Mouse (Mus musculus): ENCODE measurements around the gene Tenm4. TPM values are rescaled to one million over a fixed set of nuclear protein-coding genes. Genes with fewer than 3 reads are reported as not detected.

Tenm4 gene
- polyA plus RNA-seq, 1 experiment from 2014 or later: 33.1 TPM

- ATAC-seq (ENCODE audit: low FRiP score): 0 out of 2 replicates have a peak, but pooled peaks have one; percentile 36
- H3K4me2 ChIP-seq: no peak overlapping the region
- no peak overlapping the region for H3K9ac ChIP-seq
- 32% methylated on average over 1 of the region's 1 CpGs for WGBS
- no peaks in the 10 kb centered on the region for H3K27me3 ChIP-seq
- H3K4me1 ChIP-seq (replicated peaks): peaks cover 38% of the 10 kb centered on the region
- H3K4me3 ChIP-seq: no peak overlapping the region
- no peaks in the 10 kb centered on the region for H3K36me3 ChIP-seq
- H3K9me3 ChIP-seq: no peaks in the 10 kb centered on the region
- peak overlapping the region; percentile 37; the same call in 1 of the 2 replicates for H3K27ac ChIP-seq
These were observed 508.7 kb downstream of the Tenm4 start for GRCm38 (mm10) chr7:96679746-96680145.

GRCm38 (mm10) chr7:96680405-96680804 lies 509.4 kb downstream of the Tenm4 start:
- peak overlapping the region; percentile 37; the same call in 1 of the 2 replicates for H3K27ac ChIP-seq
- no peak overlapping the region for H3K4me2 ChIP-seq
- H3K9ac ChIP-seq: no peak overlapping the region
- H3K9me3 ChIP-seq: no peaks in the 10 kb centered on the region
- no peaks in the 10 kb centered on the region for H3K36me3 ChIP-seq
- no peak overlapping the region for H3K4me3 ChIP-seq
- 83% methylated on average over 5 of the region's 5 CpGs for WGBS
- ATAC-seq (ENCODE audit: low FRiP score): no peak; the same call in 1 of the 2 replicates
- H3K27me3 ChIP-seq: no peaks in the 10 kb centered on the region
- peaks cover 44% of the 10 kb centered on the region for H3K4me1 ChIP-seq (replicated peaks)

GRCm38 (mm10) chr7:96681808-96682207 lies 510.8 kb downstream of the Tenm4 start:
- Histone ChIP-seq H3K36me3 (no peaks in the 10 kb centered on the region), H3K4me1 (replicated peaks) (peaks cover 44% of the 10 kb centered on the region), H3K27ac (no peak overlapping the region), H3K4me3 (no peak overlapping the region), H3K9ac (no peak overlapping the region), H3K9me3 (no peaks in the 10 kb centered on the region), H3K27me3 (no peaks in the 10 kb centered on the region), H3K4me2 (no peak overlapping the region)
- ATAC-seq (ENCODE audit: low FRiP score): no peak
- WGBS: 62% methylated on average over 4 of the region's 4 CpGs

- 92% methylated on average over 3 of the region's 3 CpGs for WGBS
- Histone ChIP-seq H3K9me3 (no peaks in the 10 kb centered on the region), H3K4me2 (no peak overlapping the region), H3K4me3 (no peak overlapping the region), H3K36me3 (no peaks in the 10 kb centered on the region), H3K4me1 (replicated peaks) (peaks cover 27% of the 10 kb centered on the region), H3K27ac (no peak overlapping the region), H3K9ac (no peak overlapping the region), H3K27me3 (no peaks in the 10 kb centered on the region)
- no peak for ATAC-seq (ENCODE audit: low FRiP score)
These were observed 517.1 kb downstream of the Tenm4 start for GRCm38 (mm10) chr7:96688141-96688540.

GRCm38 (mm10) chr7:96701097-96701845 lies 530.2 kb downstream of the Tenm4 start:
- Histone ChIP-seq H3K9me3 (no peaks in the 10 kb centered on the region), H3K36me3 (peaks cover 10% of the 10 kb centered on the region), H3K4me2 (no peak overlapping the region), H3K27ac (no peak overlapping the region), H3K27me3 (0 out of 2 replicates have a peak, but pooled peaks cover 6% of the 10 kb centered on the region), H3K9ac (no peak overlapping the region), H3K4me3 (no peak overlapping the region), H3K4me1 (replicated peaks) (0 out of 2 replicates have a peak, but pooled peaks cover 6% of the 10 kb centered on the region)
- 89% methylated on average over 8 of the region's 8 CpGs for WGBS
- no peak for ATAC-seq (ENCODE audit: low FRiP score)

- H3K4me3 ChIP-seq: no peak overlapping the region
- no peak overlapping the region for H3K4me2 ChIP-seq
- H3K27ac ChIP-seq: no peak overlapping the region
- ATAC-seq (ENCODE audit: low FRiP score): no peak
- 91% methylated on average over 16 of the region's 16 CpGs for WGBS
- H3K27me3 ChIP-seq: 0 out of 2 replicates have a peak, but pooled peaks cover 6% of the 10 kb centered on the region
- 0 out of 2 replicates have a peak, but pooled peaks cover 6% of the 10 kb centered on the region for H3K4me1 ChIP-seq (replicated peaks)
- H3K36me3 ChIP-seq: peaks cover 10% of the 10 kb centered on the region
- no peaks in the 10 kb centered on the region for H3K9me3 ChIP-seq
- H3K9ac ChIP-seq: no peak overlapping the region
These were observed 532.9 kb downstream of the Tenm4 start for GRCm38 (mm10) chr7:96703958-96704357.

GRCm38 (mm10) chr7:96705307-96706129 lies 534.5 kb downstream of the Tenm4 start:
- H3K9me3 ChIP-seq: no peaks in the 10 kb centered on the region
- peaks cover 13% of the 10 kb centered on the region; the same call in 1 of the 2 replicates for H3K4me1 ChIP-seq (replicated peaks)
- no peak overlapping the region for H3K27ac ChIP-seq
- no peak overlapping the region for H3K9ac ChIP-seq
- H3K4me2 ChIP-seq: no peak overlapping the region
- ATAC-seq (ENCODE audit: low FRiP score): no peak
- 92% methylated on average over 8 of the region's 8 CpGs for WGBS
- peaks cover 10% of the 10 kb centered on the region for H3K36me3 ChIP-seq
- H3K27me3 ChIP-seq: peaks cover 14% of the 10 kb centered on the region
- H3K4me3 ChIP-seq: no peak overlapping the region

GRCm38 (mm10) chr7:96706531-96706930 lies 535.5 kb downstream of the Tenm4 start:
- Histone ChIP-seq H3K36me3 (peaks cover 10% of the 10 kb centered on the region), H3K4me1 (replicated peaks) (peaks cover 15% of the 10 kb centered on the region; the same call in 1 of the 2 replicates), H3K27me3 (peaks cover 24% of the 10 kb centered on the region), H3K9ac (no peak overlapping the region), H3K9me3 (no peaks in the 10 kb centered on the region), H3K4me2 (no peak overlapping the region), H3K4me3 (no peak overlapping the region), H3K27ac (no peak overlapping the region)
- ATAC-seq (ENCODE audit: low FRiP score): no peak
- WGBS: 93% methylated on average over 7 of the region's 7 CpGs

- Histone ChIP-seq H3K4me2 (no peak overlapping the region), H3K9ac (no peak overlapping the region), H3K4me1 (replicated peaks) (peaks cover 15% of the 10 kb centered on the region; the same call in 1 of the 2 replicates), H3K9me3 (no peaks in the 10 kb centered on the region), H3K27me3 (peaks cover 28% of the 10 kb centered on the region), H3K27ac (no peak overlapping the region), H3K36me3 (peaks cover 10% of the 10 kb centered on the region), H3K4me3 (no peak overlapping the region)
- WGBS: 98% methylated on average over 2 of the region's 2 CpGs
- ATAC-seq (ENCODE audit: low FRiP score): no peak
These were observed 536.1 kb downstream of the Tenm4 start for GRCm38 (mm10) chr7:96707112-96707511.

- WGBS: 78% methylated on average over 5 of the region's 5 CpGs
- ATAC-seq (ENCODE audit: low FRiP score): no peak
- Histone ChIP-seq H3K4me3 (no peak overlapping the region), H3K9me3 (no peaks in the 10 kb centered on the region), H3K27ac (no peak overlapping the region), H3K9ac (no peak overlapping the region), H3K36me3 (peaks cover 10% of the 10 kb centered on the region), H3K27me3 (peaks cover 36% of the 10 kb centered on the region), H3K4me2 (no peak overlapping the region), H3K4me1 (replicated peaks) (peaks cover 12% of the 10 kb centered on the region; the same call in 1 of the 2 replicates)
These were observed 537.0 kb downstream of the Tenm4 start for GRCm38 (mm10) chr7:96708071-96708470.

- no peak overlapping the region for H3K4me2 ChIP-seq
- WGBS: 68% methylated on average over 5 of the region's 5 CpGs
- ATAC-seq (ENCODE audit: low FRiP score): no peak
- H3K36me3 ChIP-seq: peaks cover 10% of the 10 kb centered on the region
- H3K27me3 ChIP-seq: peaks cover 41% of the 10 kb centered on the region
- H3K4me1 ChIP-seq (replicated peaks): peaks cover 12% of the 10 kb centered on the region; the same call in 1 of the 2 replicates
- H3K27ac ChIP-seq: no peak overlapping the region
- H3K4me3 ChIP-seq: no peak overlapping the region
- no peaks in the 10 kb centered on the region for H3K9me3 ChIP-seq
- no peak overlapping the region for H3K9ac ChIP-seq
These were observed 537.5 kb downstream of the Tenm4 start for GRCm38 (mm10) chr7:96708561-96708960.

- peaks cover 41% of the 10 kb centered on the region for H3K27me3 ChIP-seq
- peaks cover 9% of the 10 kb centered on the region for H3K36me3 ChIP-seq
- no peak overlapping the region for H3K4me3 ChIP-seq
- no peak overlapping the region for H3K9ac ChIP-seq
- no peak overlapping the region for H3K4me2 ChIP-seq
- no peak overlapping the region for H3K27ac ChIP-seq
- 95% methylated on average over 8 of the region's 8 CpGs for WGBS
- ATAC-seq (ENCODE audit: low FRiP score): no peak
- no peaks in the 10 kb centered on the region for H3K9me3 ChIP-seq
- H3K4me1 ChIP-seq (replicated peaks): peaks cover 12% of the 10 kb centered on the region; the same call in 1 of the 2 replicates
These were observed 537.9 kb downstream of the Tenm4 start for GRCm38 (mm10) chr7:96708968-96709367.
